Mouse (Mus musculus) left cerebral cortex, postnatal 36 days (tissue): ENCODE results near the gene Mapk1. TPM values are rescaled to one million over a fixed set of nuclear protein-coding genes. Genes with fewer than 3 reads are reported as not detected.
A peak's percentile ranks its signal among the peaks of the same experiment; 100 is the strongest.

ENCODE experiments used
- DNase-seq, 2 experiments: peaks; one replicate each; pipeline ENCODE4 v3.0.0; 2021 to 2022; ENCODE audit warnings: low spot score in 2 of 2, mixed read lengths in 1 of 2
- intact Hi-C: fragments of 180-260 bp; cut with DNase I; formaldehyde crosslinking; loops from one replicate; pipeline ENCODE4 v1.15.1; 2025
- total RNA-seq, 2 experiments: library from RNA; stranded (reverse); gene quantifications; 2 replicates each; pipeline ENCODE4 v1.2.3; 2021

Gene Mapk1
- total RNA-seq, 2 experiments from 2014 or later: 478 to 491 TPM

GRCm38 (mm10) chr16:17012583-17012982 lies 29.4 kb downstream of the Mapk1 start:
- no peak for DNase-seq
- intact Hi-C loops: no loop called here

GRCm38 (mm10) chr16:17015111-17015852 lies 32.1 kb downstream of the Mapk1 start:
- peak in 1 of 2 experiments; percentile 45 for DNase-seq

GRCm38 (mm10) chr16:17015853-17016230 lies 32.7 kb downstream of the Mapk1 start:
- DNase-seq: no peak
- intact Hi-C loops: no loop called here

More at GRCm38 (mm10) chr16:17015111-17015852, 32.1 kb downstream of the Mapk1 start:
- intact Hi-C loops: no loop called here

GRCm38 (mm10) chr16:17018071-17018470 lies 34.9 kb downstream of the Mapk1 start:
- DNase-seq: no peak
- intact Hi-C loops: no loop called here

GRCm38 (mm10) chr16:17024469-17025148 lies 41.4 kb downstream of the Mapk1 start:
- intact Hi-C loops: loop anchor here (5.0 kb wide), 1 partner anchor 42 kb away; the partner anchor contains the start of gene Mapk1

GRCm38 (mm10) chr16:17029971-17030695 lies 47.0 kb downstream of the Mapk1 start:
- no peak for DNase-seq
- intact Hi-C loops: loop anchor here (5.0 kb wide), 2 partner anchors 48 to 103 kb away; partner anchors contain the start of gene Mapk1

More at GRCm38 (mm10) chr16:17024469-17025148, 41.4 kb downstream of the Mapk1 start:
- no peak for DNase-seq

- intact Hi-C loops: loop anchor here (5.0 kb wide), 1 partner anchor 106 kb away; no protein-coding TSS in a partner anchor
- no peak for DNase-seq
These were observed 50.6 kb downstream of the Mapk1 start for GRCm38 (mm10) chr16:17033754-17034153.

GRCm38 (mm10) chr16:17040716-17041115 lies 57.5 kb downstream of the Mapk1 start:
- intact Hi-C loops: no loop called here
- DNase-seq: no peak

- intact Hi-C loops: no loop called here
- DNase-seq: no peak
These were observed 58.2 kb downstream of the Mapk1 start for GRCm38 (mm10) chr16:17041417-17041816.

GRCm38 (mm10) chr16:17044320-17044719 lies 61.1 kb downstream of the Mapk1 start:
- intact Hi-C loops: no loop called here
- DNase-seq: no peak

GRCm38 (mm10) chr16:17045287-17045686 lies 62.1 kb downstream of the Mapk1 start:
- intact Hi-C loops: no loop called here
- no peak for DNase-seq

- intact Hi-C loops: no loop called here
- DNase-seq: no peak
These were observed 66.7 kb downstream of the Mapk1 start for GRCm38 (mm10) chr16:17049886-17050285.

- DNase-seq: no peak
- intact Hi-C loops: no loop called here
These were observed 68.9 kb downstream of the Mapk1 start for GRCm38 (mm10) chr16:17052087-17052486.

- intact Hi-C loops: no loop called here
- no peak for DNase-seq
These were observed 70.7 kb downstream of the Mapk1 start for GRCm38 (mm10) chr16:17053903-17054302.

GRCm38 (mm10) chr16:17055584-17055983 lies 72.4 kb downstream of the Mapk1 start:
- intact Hi-C loops: no loop called here
- DNase-seq: peak in 1 of 2 experiments; percentile 50

GRCm38 (mm10) chr16:17062338-17062737 lies 79.2 kb downstream of the Mapk1 start:
- intact Hi-C loops: no loop called here
- DNase-seq: no peak

- no peak for DNase-seq
- intact Hi-C loops: no loop called here
These were observed 84.4 kb downstream of the Mapk1 start for GRCm38 (mm10) chr16:17067552-17067951.

GRCm38 (mm10) chr16:17069511-17070443 lies 86.6 kb downstream of the Mapk1 start, which contains the start of gene Ypel1:
Gene Ypel1 (plus strand): TSS chr16:17069696.
- DNase-seq: peak; percentile 88 to 91
- intact Hi-C loops: no loop called here

- intact Hi-C loops: no loop called here
- no peak for DNase-seq
These were observed 87.5 kb downstream of the Mapk1 start for GRCm38 (mm10) chr16:17070716-17071115.
